Mouse (Mus musculus) lung, adult 2 months (tissue): Measurements from ENCODE around the gene AC134908.4.

Source experiments
- CTCF ChIP-seq: fragments of 200-500 bp; IDR thresholded peaks from 2 replicates; pipeline ENCODE4 v1.5.1; 2011; ENCODE audit warnings: mild to moderate bottlenecking, low read length, control low read depth; ENCODE audit not compliant: insufficient read depth
- POLR2A ChIP-seq: fragments of 200-500 bp; IDR thresholded peaks from 2 replicates; pipeline ENCODE4 v1.6.1; 2011; ENCODE audit warnings: low read depth, mild to moderate bottlenecking, control low read depth, low read length, borderline replicate concordance; ENCODE audit errors: extremely low read depth

- TF ChIP-seq POLR2A (no peak), CTCF (no peak)
Observed at GRCm38 (mm10) chr17:25830806-25831431, 35.5 kb upstream of the AC134908.4 start.
